Mouse (Mus musculus) gonadal fat pad, adult 2 months (tissue): Measurements from ENCODE around the gene Prss30. TPM values are rescaled to one million over a fixed set of nuclear protein-coding genes. Genes with fewer than 3 reads are reported as not detected.

Experiments
- polyA plus RNA-seq: library from polyadenylated mRNA; depleted of rRNA; stranded (reverse); fragments of >200 nt; gene quantifications from 2 replicates; pipeline ENCODE4 v1.2.3, GENCODE M21; 2012; rRNA removed

The Prss30 gene
- polyA plus RNA-seq, 1 experiment: 0.46 TPM

Other genes with a start within 250 kb of the Prss30 start
- gene Paqr4, start 239.7 kb downstream of the Prss30 start, polyA plus RNA-seq: 27.7 and 28.9 TPM in 2 replicates
- 0.43 and 0.57 TPM in 2 replicates for gene Kremen2, start 234.7 kb downstream of the Prss30 start, polyA plus RNA-seq
- gene Flywch1, start 209.0 kb downstream of the Prss30 start, polyA plus RNA-seq: 52.1 and 54.6 TPM in 2 replicates
- gene Flywch2, start 194.5 kb downstream of the Prss30 start, polyA plus RNA-seq: 14.1 and 15.4 TPM in 2 replicates
- 381 and 457 TPM in 2 replicates for gene Srrm2, start 190.0 kb downstream of the Prss30 start, polyA plus RNA-seq
- gene Elob, start 151.4 kb downstream of the Prss30 start, polyA plus RNA-seq: 689 and 774 TPM in 2 replicates
- 3.5 and 5.6 TPM in 2 replicates for gene Prss33, start 144.5 kb downstream of the Prss30 start, polyA plus RNA-seq
- gene Prss32, start 136.7 kb downstream of the Prss30 start, polyA plus RNA-seq: 0.19 TPM in 1 of 2 replicates, not detected in the other
- gene Prss41, start 136.4 kb downstream of the Prss30 start, polyA plus RNA-seq: 0.77 and 1.0 TPM in 2 replicates
- gene Prss21, start 112.5 kb downstream of the Prss30 start, polyA plus RNA-seq: 0.18 and 0.76 TPM in 2 replicates
- gene Dcpp1, start 99.7 kb downstream of the Prss30 start, polyA plus RNA-seq: not detected in 2 replicates
- not detected in 2 replicates for gene Dcpp2, start 99.7 kb downstream of the Prss30 start, polyA plus RNA-seq
- not detected in 2 replicates for gene Dcpp3, start 63.1 kb downstream of the Prss30 start, polyA plus RNA-seq
- not detected in 2 replicates for gene Sbp, start 38.9 kb downstream of the Prss30 start, polyA plus RNA-seq
- gene Sbpl, start 25.3 kb downstream of the Prss30 start, polyA plus RNA-seq: not detected in 2 replicates
- gene Prss22, start 17.5 kb upstream of the Prss30 start, polyA plus RNA-seq: 0.15 and 0.18 TPM in 2 replicates
- gene Prss27, start 57.6 kb upstream of the Prss30 start, polyA plus RNA-seq: 1.6 and 2.8 TPM in 2 replicates
- 23.0 and 27.2 TPM in 2 replicates for gene Kctd5, start 92.9 kb upstream of the Prss30 start, polyA plus RNA-seq
- gene Pdpk1, start 170.4 kb upstream of the Prss30 start, polyA plus RNA-seq: 23.8 and 25.8 TPM in 2 replicates
- gene Amdhd2, start 183.2 kb upstream of the Prss30 start, polyA plus RNA-seq: 37.6 and 41.4 TPM in 2 replicates
- gene Atp6v0c, start 189.1 kb upstream of the Prss30 start, polyA plus RNA-seq: 870 and 1,024 TPM in 2 replicates
- 12.8 and 13.1 TPM in 2 replicates for gene Tbc1d24, start 225.0 kb upstream of the Prss30 start, polyA plus RNA-seq
- 1.4 and 1.5 TPM in 2 replicates for gene Ntn3, start 229.0 kb upstream of the Prss30 start, polyA plus RNA-seq
- 7.1 and 8.9 TPM in 2 replicates for gene Tedc2, start 240.3 kb upstream of the Prss30 start, polyA plus RNA-seq